Mouse (Mus musculus): Measurements from ENCODE around the gene Ptprg. TPM values are rescaled to one million over a fixed set of nuclear protein-coding genes. Genes with fewer than 3 reads are reported as not detected.
A peak's percentile ranks its signal among the peaks of the same experiment; 100 is the strongest.

Gene Ptprg
- polyA plus RNA-seq, 1 experiment from 2014 or later: 55.8 TPM

DNA sequence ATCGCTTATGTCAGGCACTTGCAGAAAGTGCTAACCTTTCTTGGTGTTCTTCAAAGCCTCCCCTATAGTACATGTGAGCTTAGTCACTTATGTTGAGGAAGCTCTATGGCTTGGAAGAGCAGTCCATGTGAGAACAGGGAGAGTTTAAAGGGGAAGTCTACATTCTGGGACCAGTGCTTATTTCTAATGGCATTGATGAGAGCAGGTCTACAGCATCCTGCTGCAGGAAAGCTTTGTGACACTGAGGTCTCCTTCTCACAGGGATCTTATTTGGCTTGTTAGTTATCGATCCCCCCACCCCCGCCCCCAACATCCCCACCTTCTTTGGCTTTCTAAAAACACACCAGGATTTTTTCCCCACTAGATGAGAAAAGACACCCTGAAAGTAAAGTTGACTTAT is 635.9 kb downstream of the Ptprg start:
- Histone ChIP-seq H3K36me3 (no peaks in the 10 kb centered on the region), H3K27ac (peak overlapping the region; percentile 76), H3K4me2 (replicated peaks) (peak overlapping the region; percentile 43), H3K9ac (peak overlapping the region; percentile 4; the same call in 1 of the 2 replicates), H3K4me3 (no peak overlapping the region), H3K4me1 (peaks cover 41% of the 10 kb centered on the region), H3K9me3 (replicated peaks) (no peaks in the 10 kb centered on the region), H3K27me3 (no peaks in the 10 kb centered on the region)
- peak; percentile 29; the same call in 1 of the 2 replicates for ATAC-seq (ENCODE audit: low FRiP score)
- WGBS: 62% methylated on average over 3 of the region's 3 CpGs

- peak overlapping the region; percentile 43 for H3K4me2 ChIP-seq (replicated peaks)
- H3K4me3 ChIP-seq: peak overlapping the region; percentile 10
- H3K27me3 ChIP-seq: no peaks in the 10 kb centered on the region
- H3K9me3 ChIP-seq (replicated peaks): no peaks in the 10 kb centered on the region
- H3K27ac ChIP-seq: peak overlapping the region; percentile 76
- WGBS: 24% methylated on average over 12 of the region's 12 CpGs
- H3K9ac ChIP-seq: peak overlapping the region; percentile 4; the same call in 1 of the 2 replicates
- no peaks in the 10 kb centered on the region for H3K36me3 ChIP-seq
- ATAC-seq (ENCODE audit: low FRiP score): peak; percentile 91
- H3K4me1 ChIP-seq: peaks cover 36% of the 10 kb centered on the region
These were observed 636.6 kb downstream of the Ptprg start for GRCm38 (mm10) chr14:12189717-12190600.

DNA sequence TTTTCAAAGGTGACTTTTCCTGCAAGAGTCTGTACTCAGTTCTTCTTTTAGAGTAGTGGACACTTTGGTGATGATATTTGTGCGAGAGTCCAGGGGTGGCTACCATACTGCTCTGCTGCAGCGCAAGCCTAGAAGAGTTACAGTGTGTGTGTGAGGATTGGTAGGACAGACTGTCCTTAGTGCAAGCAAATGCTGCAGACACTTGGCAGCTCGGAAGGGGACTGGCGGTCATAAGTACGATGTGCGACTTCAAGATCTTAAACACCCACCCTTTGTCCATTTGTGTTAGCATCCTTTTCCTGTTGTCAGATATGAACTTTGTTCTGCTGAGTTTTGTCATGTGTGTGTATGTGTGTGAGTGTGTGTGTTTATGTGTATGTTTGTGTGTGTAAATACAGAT is 637.7 kb downstream of the Ptprg start:
- no peaks in the 10 kb centered on the region for H3K36me3 ChIP-seq
- no peaks in the 10 kb centered on the region for H3K27me3 ChIP-seq
- H3K4me1 ChIP-seq: peaks cover 35% of the 10 kb centered on the region
- no peak for ATAC-seq (ENCODE audit: low FRiP score)
- H3K4me2 ChIP-seq (replicated peaks): peak overlapping the region; percentile 43
- H3K27ac ChIP-seq: 0 out of 2 replicates have a peak overlapping the region, but pooled peaks have one; percentile 14
- WGBS: 84% methylated on average over 6 of the region's 6 CpGs
- peak overlapping the region; percentile 10; the same call in 1 of the 2 replicates for H3K4me3 ChIP-seq
- no peak overlapping the region for H3K9ac ChIP-seq
- no peaks in the 10 kb centered on the region for H3K9me3 ChIP-seq (replicated peaks)

GRCm38 (mm10) chr14:12198735-12199134 is 645.4 kb downstream of the Ptprg start:
- no peaks in the 10 kb centered on the region for H3K27me3 ChIP-seq
- peaks cover 20% of the 10 kb centered on the region for H3K4me1 ChIP-seq
- H3K9me3 ChIP-seq (replicated peaks): no peaks in the 10 kb centered on the region
- no peak overlapping the region for H3K4me3 ChIP-seq
- 68% methylated on average over 7 of the region's 7 CpGs for WGBS
- ATAC-seq (ENCODE audit: low FRiP score): no peak
- H3K27ac ChIP-seq: no peak overlapping the region
- no peak overlapping the region for H3K4me2 ChIP-seq (replicated peaks)
- no peaks in the 10 kb centered on the region for H3K36me3 ChIP-seq
- H3K9ac ChIP-seq: no peak overlapping the region

- Histone ChIP-seq H3K4me1 (peaks cover 22% of the 10 kb centered on the region), H3K4me2 (replicated peaks) (no peak overlapping the region), H3K9me3 (replicated peaks) (no peaks in the 10 kb centered on the region), H3K27ac (peak overlapping the region; percentile 83), H3K4me3 (no peak overlapping the region), H3K27me3 (no peaks in the 10 kb centered on the region), H3K36me3 (no peaks in the 10 kb centered on the region), H3K9ac (no peak overlapping the region)
- 64% methylated on average over 13 of the region's 13 CpGs for WGBS
- ATAC-seq (ENCODE audit: low FRiP score): peak; percentile 77
These were observed 646.9 kb downstream of the Ptprg start for GRCm38 (mm10) chr14:12199956-12200950.

DNA sequence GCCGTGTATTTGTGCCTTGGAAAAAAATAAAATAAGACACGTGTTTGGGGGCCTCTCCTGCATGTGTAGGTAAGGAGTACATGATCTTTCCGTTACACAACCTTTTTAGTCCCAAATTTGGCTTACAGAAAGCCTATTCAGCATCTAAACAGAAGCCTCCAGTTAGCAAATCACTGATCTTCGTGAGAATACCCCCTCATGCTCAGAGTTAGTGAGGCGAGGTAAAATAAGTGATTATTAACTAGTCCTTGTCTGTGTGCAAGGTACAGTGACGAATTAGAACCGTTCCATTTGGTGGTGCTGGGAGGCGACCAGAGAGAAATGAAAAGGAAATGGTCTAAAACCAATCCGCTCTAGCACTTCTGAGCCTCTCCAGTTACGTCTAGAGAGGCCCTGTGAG is 648.9 kb downstream of the Ptprg start:
- no peaks in the 10 kb centered on the region for H3K36me3 ChIP-seq
- H3K27ac ChIP-seq: peak overlapping the region; percentile 44
- H3K9ac ChIP-seq: no peak overlapping the region
- H3K4me1 ChIP-seq: peaks cover 22% of the 10 kb centered on the region
- ATAC-seq (ENCODE audit: low FRiP score): no peak
- WGBS: 62% methylated on average over 10 of the region's 10 CpGs
- no peaks in the 10 kb centered on the region for H3K9me3 ChIP-seq (replicated peaks)
- H3K4me3 ChIP-seq: no peak overlapping the region
- H3K4me2 ChIP-seq (replicated peaks): no peak overlapping the region
- H3K27me3 ChIP-seq: no peaks in the 10 kb centered on the region

DNA sequence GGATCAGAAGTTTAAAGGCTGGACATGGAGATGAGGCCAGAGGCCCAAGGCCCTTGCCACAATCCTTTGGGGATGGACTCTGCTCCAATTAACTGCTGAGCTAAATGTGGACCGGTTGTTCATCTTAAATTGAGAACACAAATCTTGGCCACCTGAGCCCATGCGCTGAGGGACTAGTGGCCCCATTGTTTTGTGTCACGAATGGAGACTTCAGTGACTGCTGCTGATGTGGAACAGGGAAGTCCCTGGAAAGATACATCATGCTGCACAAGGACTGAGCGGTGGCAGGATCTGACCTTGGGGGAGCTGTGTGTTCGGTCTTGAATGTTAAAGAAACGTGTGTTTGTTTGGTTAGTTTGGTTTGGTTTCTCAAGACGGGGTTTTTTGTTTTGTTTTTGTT is 649.7 kb downstream of the Ptprg start:
- H3K27ac ChIP-seq: peak overlapping the region; percentile 19
- no peak overlapping the region for H3K4me2 ChIP-seq (replicated peaks)
- 68% methylated on average over 7 of the region's 7 CpGs for WGBS
- no peak overlapping the region for H3K4me3 ChIP-seq
- H3K9me3 ChIP-seq (replicated peaks): no peaks in the 10 kb centered on the region
- H3K36me3 ChIP-seq: no peaks in the 10 kb centered on the region
- no peaks in the 10 kb centered on the region for H3K27me3 ChIP-seq
- no peak overlapping the region for H3K9ac ChIP-seq
- peaks cover 22% of the 10 kb centered on the region for H3K4me1 ChIP-seq
- peak; percentile 62 for ATAC-seq (ENCODE audit: low FRiP score)

DNA sequence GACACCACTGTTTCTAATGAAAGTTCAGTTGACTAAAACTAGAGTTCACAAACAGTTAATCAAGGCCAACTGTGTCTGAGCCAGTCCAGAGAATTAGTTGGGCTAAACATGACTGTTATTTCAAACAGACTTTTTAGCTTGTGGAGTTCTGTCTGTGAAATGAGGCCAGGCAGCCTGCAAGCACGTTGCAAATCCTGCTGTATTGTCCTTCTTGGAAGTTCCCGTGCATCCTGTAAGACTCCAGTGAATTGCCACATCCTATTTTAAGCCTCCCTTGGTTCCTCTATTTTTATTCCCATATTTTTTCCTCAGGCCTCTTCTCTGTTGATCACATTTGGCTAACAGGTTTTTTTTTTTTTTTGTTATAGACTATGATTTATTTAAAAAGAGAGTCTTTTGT is 652.8 kb downstream of the Ptprg start:
- H3K27me3 ChIP-seq: no peaks in the 10 kb centered on the region
- H3K4me1 ChIP-seq: peaks cover 16% of the 10 kb centered on the region
- no peaks in the 10 kb centered on the region for H3K9me3 ChIP-seq (replicated peaks)
- no peak overlapping the region for H3K4me3 ChIP-seq
- no peak for ATAC-seq (ENCODE audit: low FRiP score)
- H3K36me3 ChIP-seq: peaks cover 11% of the 10 kb centered on the region
- H3K9ac ChIP-seq: no peak overlapping the region
- H3K27ac ChIP-seq: no peak overlapping the region
- WGBS: 75% methylated on average over 2 of the region's 2 CpGs
- H3K4me2 ChIP-seq (replicated peaks): no peak overlapping the region

DNA sequence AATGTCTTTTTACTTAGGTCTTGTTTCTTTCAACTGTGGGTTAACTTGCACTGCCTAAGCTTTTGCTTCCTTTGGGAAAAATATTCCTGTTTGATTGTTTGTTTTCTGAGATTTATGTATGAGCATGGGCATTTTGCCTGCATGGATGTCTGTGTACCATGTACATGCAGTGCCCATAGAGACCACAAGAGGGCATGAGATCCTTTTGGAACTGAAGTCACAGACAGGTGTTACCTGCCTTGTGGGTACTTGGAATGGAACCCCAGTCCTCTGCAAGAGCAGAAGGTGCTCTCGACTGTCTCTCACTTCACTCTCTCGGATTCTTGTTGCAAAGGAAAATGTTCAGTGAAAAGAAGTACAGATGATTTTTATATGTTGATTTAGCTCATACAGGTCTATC is 655.2 kb downstream of the Ptprg start:
- H3K27ac ChIP-seq: no peak overlapping the region
- H3K4me3 ChIP-seq: no peak overlapping the region
- 92% methylated on average over 2 of the region's 2 CpGs for WGBS
- H3K4me2 ChIP-seq (replicated peaks): no peak overlapping the region
- H3K4me1 ChIP-seq: 0 out of 2 replicates have a peak, but pooled peaks cover 2% of the 10 kb centered on the region
- no peaks in the 10 kb centered on the region for H3K9me3 ChIP-seq (replicated peaks)
- no peaks in the 10 kb centered on the region for H3K27me3 ChIP-seq
- no peak for ATAC-seq (ENCODE audit: low FRiP score)
- H3K9ac ChIP-seq: no peak overlapping the region
- peaks cover 27% of the 10 kb centered on the region for H3K36me3 ChIP-seq

GRCm38 (mm10) chr14:12218544-12219150 is 665.3 kb downstream of the Ptprg start:
- H3K36me3 ChIP-seq: peaks cover 19% of the 10 kb centered on the region; the same call in 1 of the 2 replicates
- no peak overlapping the region for H3K4me2 ChIP-seq (replicated peaks)
- no peak overlapping the region for H3K4me3 ChIP-seq
- H3K9ac ChIP-seq: no peak overlapping the region
- no peak for ATAC-seq (ENCODE audit: low FRiP score)
- 91% methylated on average over 16 of the region's 16 CpGs for WGBS
- H3K9me3 ChIP-seq (replicated peaks): no peaks in the 10 kb centered on the region
- H3K4me1 ChIP-seq: no peaks in the 10 kb centered on the region
- no peak overlapping the region for H3K27ac ChIP-seq
- no peaks in the 10 kb centered on the region for H3K27me3 ChIP-seq

- no peak for ATAC-seq (ENCODE audit: low FRiP score)
- Histone ChIP-seq H3K9ac (no peak overlapping the region), H3K4me2 (replicated peaks) (no peak overlapping the region), H3K27me3 (no peaks in the 10 kb centered on the region), H3K4me1 (no peaks in the 10 kb centered on the region), H3K27ac (no peak overlapping the region), H3K9me3 (replicated peaks) (no peaks in the 10 kb centered on the region), H3K4me3 (no peak overlapping the region), H3K36me3 (peaks cover 23% of the 10 kb centered on the region; the same call in 1 of the 2 replicates)
- 74% methylated on average over 6 of the region's 6 CpGs for WGBS
These were observed 666.5 kb downstream of the Ptprg start for GRCm38 (mm10) chr14:12219877-12220276.
